Mouse (Mus musculus) brain, embryonic 14.5 days (tissue): ENCODE results near the gene Rab11fip3.

Experiments
- CTCF ChIP-seq: fragments of 200-500 bp; IDR thresholded peaks from 2 replicates; pipeline ENCODE4 v1.5.1; 2012; ENCODE audit warnings: inconsistent platforms, mild to moderate bottlenecking, moderate library complexity, borderline replicate concordance; ENCODE audit not compliant: insufficient read depth, insufficient read length; ENCODE audit errors: extremely low read depth
- POLR2A ChIP-seq: fragments of 200-500 bp; IDR thresholded peaks from 2 replicates; pipeline ENCODE4 v1.6.1; 2012; ENCODE audit warnings: mild to moderate bottlenecking, inconsistent platforms, borderline replicate concordance; ENCODE audit not compliant: poor library complexity, insufficient read depth, insufficient read length, severe bottlenecking; ENCODE audit errors: extremely low read depth

GRCm38 (mm10) chr17:25979829-25980738, 89.3 kb downstream of the Rab11fip3 start:
- TF ChIP-seq CTCF (no peak), POLR2A (no peak)
